Comparison of ENCODE assay signal across 8 mouse cellular contexts in the genomic region with DNA sequence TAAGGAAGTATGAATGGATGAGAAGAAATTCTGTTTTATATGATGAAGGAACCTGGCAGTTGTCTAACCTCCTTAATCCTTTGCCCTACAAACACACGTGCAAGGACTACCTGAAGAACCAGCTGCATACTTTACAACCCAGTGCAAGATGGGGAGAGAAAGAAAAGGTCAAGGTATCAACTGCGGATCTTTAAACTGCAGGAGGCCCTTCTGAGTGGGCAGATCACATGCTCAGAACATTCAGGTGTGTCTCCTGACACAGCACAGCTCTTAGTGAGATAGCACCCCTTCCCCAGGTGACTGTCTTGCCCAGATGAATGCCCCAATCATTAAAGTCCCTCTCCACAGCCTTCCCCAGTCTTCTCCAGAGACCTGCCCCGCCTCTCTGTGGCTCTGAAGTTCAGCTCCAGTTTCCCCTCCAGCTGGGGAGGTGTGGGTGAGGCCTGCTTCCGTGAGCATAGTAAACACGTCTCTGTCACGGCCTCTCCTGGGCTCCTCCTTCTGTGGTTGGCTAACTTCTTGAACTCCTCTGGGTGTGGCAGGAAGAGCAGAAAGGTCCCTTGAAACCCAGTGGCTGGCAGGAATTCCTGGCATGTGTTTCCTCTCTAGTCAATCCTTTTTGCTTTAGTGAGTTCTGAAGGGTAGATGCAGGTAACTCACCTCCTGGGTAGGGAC. TPM values are rescaled to one million over a fixed set of nuclear protein-coding genes. Genes with fewer than 3 reads are reported as not detected.
A peak's percentile ranks its signal among the peaks of the same experiment; 100 is the strongest.
DNase-seq lines count a peak whose midpoint lies in the region; ATAC-seq and TF ChIP-seq lines count a peak whose summit lies in the region.

No protein-coding gene starts in this region.

- no peak overlapping the region for H3K4me2 ChIP-seq in kidney, embryonic 16.5 days (replicated peaks; ENCODE audit: low read depth, low read length)
- H3K4me2 ChIP-seq in forebrain, embryonic 14.5 days (ENCODE audit: low read length) = no peak overlapping the region

- H3K27ac ChIP-seq in kidney, embryonic 16.5 days (ENCODE audit: low read length) = no peak overlapping the region
- no peak overlapping the region for H3K27ac ChIP-seq in forebrain, embryonic 14.5 days (ENCODE audit: low read depth, low read length)

- in situ Hi-C loops in Patski (cut with MboI; ENCODE audit: low pct_unique_long_range_greater_than_20kb) = no loop called here

- peaks cover 45% of the 10 kb centered on the region for H3K4me1 ChIP-seq in kidney, embryonic 16.5 days (ENCODE audit: insufficient read depth, low read length)
- no peaks in the 10 kb centered on the region for H3K4me1 ChIP-seq in forebrain, embryonic 14.5 days (ENCODE audit: control insufficient read depth, insufficient read depth, low read length)

- 29% methylated on average over 6 of the region's 6 CpGs for WGBS in kidney, embryonic 16.5 days
- 67% methylated on average over 6 of the region's 6 CpGs for WGBS in forebrain, embryonic 14.5 days

- TF ChIP-seq CTCF in Patski (IDR thresholded peaks at IDR 0.05) = no peak

- POLR2A ChIA-PET in Patski (lab: Charles Lee) = no interaction called here

- CTCF ChIA-PET in Patski (lab: Charles Lee) = interaction anchor here (1.2 to 1.4 kb wide), 2 partner anchors 15 to 16 kb away, joined by 3 to 4 read pairs; no protein-coding TSS in a partner anchor

- H3K36me3 ChIP-seq in kidney, embryonic 16.5 days (ENCODE audit: insufficient read depth, low read length) = no peaks in the 10 kb centered on the region
- no peaks in the 10 kb centered on the region for H3K36me3 ChIP-seq in forebrain, embryonic 14.5 days (ENCODE audit: control insufficient read depth, insufficient read depth, low read length)

- H3K9me3 ChIP-seq in kidney, embryonic 16.5 days (ENCODE audit: low read length) = no peaks in the 10 kb centered on the region
- H3K9me3 ChIP-seq in forebrain, embryonic 14.5 days (replicated peaks; ENCODE audit: control insufficient read depth, low read length) = no peaks in the 10 kb centered on the region

- ATAC-seq in Patski = peak; percentile 82
- peak; percentile 72 for ATAC-seq in kidney, embryonic 16.5 days (ENCODE audit: low FRiP score, low TSS enrichment)
- no peak for ATAC-seq in forebrain, embryonic 14.5 days

- no peak overlapping the region for H3K4me3 ChIP-seq in kidney, embryonic 16.5 days (ENCODE audit: low read length)
- no peak overlapping the region for H3K4me3 ChIP-seq in forebrain, embryonic 14.5 days (ENCODE audit: low read depth, low read length)

- peak; percentile 48 for DNase-seq in 3T3-L1 (ENCODE audit: low read depth, low spot score)
- no peak for DNase-seq in Patski (ENCODE audit: low read depth, low spot score)
- peak; percentile 14 to 44 for DNase-seq in monocyte, adult 2 months (ENCODE audit: low read depth in 1 of 2, low spot score in 2 of 2)
- no peak for DNase-seq in left cerebral cortex, postnatal 36 days (ENCODE audit: low spot score in 2 of 2)
- no peak for DNase-seq in forebrain, embryonic 14.5 days (ENCODE audit: low spot score)
- no peak for DNase-seq in layer of hippocampus, adult 8-10 months (ENCODE audit: low spot score in 2 of 2)
- DNase-seq in c-Kit-positive CD71-positive TER-119-positive erythroid progenitor cells, embryonic 14.5 days (ENCODE audit: low spot score) = no peak

- intact Hi-C loops in left cerebral cortex, postnatal 36 days (cut with DNase I) = no loop called here

- H3K27me3 ChIP-seq in Patski = no peaks in the 10 kb centered on the region
- H3K27me3 ChIP-seq in kidney, embryonic 16.5 days (ENCODE audit: insufficient read depth, low read length) = no peaks in the 10 kb centered on the region
- no peaks in the 10 kb centered on the region for H3K27me3 ChIP-seq in forebrain, embryonic 14.5 days (replicated peaks; ENCODE audit: control insufficient read depth, insufficient read depth, low read length)

- H3K9ac ChIP-seq in kidney, embryonic 16.5 days (replicated peaks; ENCODE audit: low read length) = no peak overlapping the region
- no peak overlapping the region for H3K9ac ChIP-seq in forebrain, embryonic 14.5 days (ENCODE audit: low read length)

RNA-seq across cellular contexts. Expression of a gene that starts 32.5 kb away (rescaled TPM):
- 45.6 TPM for polyA plus RNA-seq in Patski (2021)
- polyA plus RNA-seq in kidney, embryonic 16.5 days (2015; fragmentation: Nextera tagmentation; extraction: Ambion mirVana) = 14.1 TPM in 2 replicates
- total RNA-seq in left cerebral cortex, postnatal 36 days (2021) = 1 to 10 TPM; 3.1 to 3.4 TPM
- 1.8 and 3.4 TPM in 2 replicates for polyA plus RNA-seq in forebrain, embryonic 14.5 days (2014; fragmentation: Nextera tagmentation; extraction: Ambion mirVana)
- 1 to 10 TPM; 1.5 to 2.4 (median 1.9) TPM for total RNA-seq in layer of hippocampus, adult 8-10 months (2022)

RNA-seq across cellular contexts. Expression of a gene that starts 50.3 kb away (rescaled TPM):
- polyA plus RNA-seq in Patski (2021) = 22.2 TPM
- polyA plus RNA-seq in kidney, embryonic 16.5 days (2015; fragmentation: Nextera tagmentation; extraction: Ambion mirVana) = 9.9 and 10.6 TPM in 2 replicates
- under 1 TPM; 0.89 to 0.97 TPM for total RNA-seq in left cerebral cortex, postnatal 36 days (2021)
- 1.3 and 1.4 TPM in 2 replicates for polyA plus RNA-seq in forebrain, embryonic 14.5 days (2014; fragmentation: Nextera tagmentation; extraction: Ambion mirVana)
- 1 to 10 TPM in 2 of 4 experiments, under 1 TPM in 2; 0.23 to 1.5 (median 0.90) TPM for total RNA-seq in layer of hippocampus, adult 8-10 months (2022)

Comparison
In these comparisons a context has a peak if more than half of its experiments do, and no peak if none do; other contexts are left out.
1. DNase-seq: peak in 3T3-L1 (single experiment) and monocyte, adult 2 months (2 of 2); none in Patski (single experiment), left cerebral cortex, postnatal 36 days (0 of 2), forebrain, embryonic 14.5 days (single experiment), layer of hippocampus, adult 8-10 months (0 of 2) and c-Kit-positive CD71-positive TER-119-positive erythroid progenitor cells, embryonic 14.5 days (single experiment).